Comparison of ENCODE assay signal across 22 mouse cellular contexts in genomic region chr5:135951660-135952059, GRCm38 (mm10). TPM values are rescaled to one million over a fixed set of nuclear protein-coding genes. Genes with fewer than 3 reads are reported as not detected.
A peak's percentile ranks its signal among the peaks of the same experiment; 100 is the strongest.
DNase-seq lines count a peak whose midpoint lies in the region; ATAC-seq and TF ChIP-seq lines count a peak whose summit lies in the region.
"Had no signal": no experiment of that assay in that cellular context is flagged by ENCODE, and none has a peak within 500 bp of the region (broad histone marks: within the 10 kb centered on the region; RNA-seq: fewer than 3 reads in every experiment).

No protein-coding gene starts in this region.

- H3K9me3 ChIP-seq in MEL (replicated peaks; ENCODE audit: insufficient read depth, low read length): no peaks in the 10 kb centered on the region
- H3K9me3 ChIP-seq in liver, embryonic 11.5 days (ENCODE audit: control insufficient read depth, low read length): no peaks in the 10 kb centered on the region
- H3K9me3 ChIP-seq: embryonic facial prominence, embryonic 13.5 days; hindbrain, embryonic 15.5 days; midbrain, embryonic 15.5 days; neural tube, embryonic 13.5 days had no signal

- H3K4me3 ChIP-seq in MEL (ENCODE audit: control insufficient read depth in 1 of 2, insufficient read depth in 1 of 2, low read depth in 2 of 2, low read length in 2 of 2): no peak overlapping the region
- H3K4me3 ChIP-seq in liver, embryonic 11.5 days (ENCODE audit: low read depth, low read length): no peak overlapping the region
- H3K4me3 ChIP-seq: embryonic facial prominence, embryonic 13.5 days; gastrocnemius, adult 2 months; hindbrain, embryonic 15.5 days; midbrain, embryonic 15.5 days; neural tube, embryonic 13.5 days had no signal

- no peak for TF ChIP-seq CTCF in MEL (IDR thresholded peaks at IDR 0.05 in 2 of 3, conservative IDR thresholded peaks at IDR 0.05 in 1 of 3; ENCODE audit: control insufficient read depth in 1 of 3, insufficient read depth in 1 of 3, low read depth in 2 of 3, low read length in 3 of 3, poor library complexity in 1 of 3, severe bottlenecking in 1 of 3)

- H3K36me3 ChIP-seq in MEL (ENCODE audit: control insufficient read depth in 1 of 2, insufficient read depth in 2 of 2, low read length in 2 of 2): peaks cover 0 to 16% of the 10 kb centered on the region in 2 experiments; a peak in 2 of 4 replicates
- no peaks in the 10 kb centered on the region for H3K36me3 ChIP-seq in liver, embryonic 11.5 days (ENCODE audit: control insufficient read depth, insufficient read depth, low read length)
- H3K36me3 ChIP-seq: embryonic facial prominence, embryonic 13.5 days; hindbrain, embryonic 15.5 days; midbrain, embryonic 15.5 days; neural tube, embryonic 13.5 days had no signal

- DNase-seq in heart, adult 11 months: peak; percentile 80
- DNase-seq in heart, postnatal 14 days: no peak
- DNase-seq in MEL (ENCODE audit: low read depth, low spot score): peak; percentile 59
- DNase-seq in liver, embryonic 11.5 days (ENCODE audit: low spot score): no peak
- DNase-seq in ovary, adult 18-20 months (ENCODE audit: low spot score): no peak
- DNase-seq in thymus, postnatal 0 days (ENCODE audit: low spot score): no peak
- DNase-seq in c-Kit-positive CD71-positive TER-119-positive erythroid progenitor cells, embryonic 14.5 days (ENCODE audit: low spot score): no peak
- DNase-seq: cerebellum, postnatal 36 days; gastrocnemius, adult 2 months; kidney, adult 11 months; kidney, postnatal 25 days; spleen, adult 18-20 months; thymus, postnatal 4 days had no signal

- peak; percentile 58 for ATAC-seq in liver, embryonic 11.5 days (replicated peaks; ENCODE audit: low FRiP score)
- 0 out of 2 replicates have a peak, but pooled peaks have one; percentile 33 for ATAC-seq in monocyte, adult 5-6 weeks (replicated peaks; ENCODE audit: insufficient number of reproducible peaks, low FRiP score, low TSS enrichment, poor library complexity, severe bottlenecking)
- ATAC-seq: forebrain, embryonic 14.5 days; midbrain, embryonic 15.5 days; Patski had no signal

- H3K27ac ChIP-seq in MEL (ENCODE audit: control insufficient read depth, low read depth, low read length): peak overlapping the region; percentile 60
- H3K27ac ChIP-seq in liver, embryonic 11.5 days (ENCODE audit: low read depth, low read length): peak overlapping the region; percentile 10; the same call in 1 of the 2 replicates
- H3K27ac ChIP-seq: embryonic facial prominence, embryonic 13.5 days; gastrocnemius, adult 2 months; hindbrain, embryonic 15.5 days; midbrain, embryonic 15.5 days; neural tube, embryonic 13.5 days had no signal

- H3K79me2 ChIP-seq in MEL (ENCODE audit: control insufficient read depth, insufficient read depth, low read length, poor library complexity): no peaks in the 10 kb centered on the region

- intact Hi-C loops in heart, postnatal 14 days (cut with DNase I): loop anchor here (10.0 kb wide), 1 partner anchor 257 kb away; no protein-coding TSS in a partner anchor

- TF ChIP-seq EP300 in MEL (IDR thresholded peaks at IDR 0.05; ENCODE audit: low read depth in 1 of 2, low read length in 2 of 2): no peak

- 88% methylated on average over 2 of the region's 2 CpGs for WGBS in liver, embryonic 11.5 days

- TF ChIP-seq POLR2A in MEL (IDR thresholded peaks at IDR 0.05; ENCODE audit: control insufficient read depth in 1 of 2, insufficient read depth in 1 of 2, low read depth in 1 of 2, low read length in 2 of 2, poor library complexity in 1 of 2): no peak

- no peak overlapping the region for H3K4me2 ChIP-seq in liver, embryonic 11.5 days
- H3K4me2 ChIP-seq: embryonic facial prominence, embryonic 13.5 days; hindbrain, embryonic 15.5 days; midbrain, embryonic 15.5 days; neural tube, embryonic 13.5 days had no signal

- no peak for TF ChIP-seq RAD21 in MEL (IDR thresholded peaks at IDR 0.05; ENCODE audit: low read depth, low read length)

- H3K27me3 ChIP-seq in MEL (ENCODE audit: control insufficient read depth in 1 of 2, insufficient read depth in 2 of 2, low read length in 2 of 2): no peaks in the 10 kb centered on the region
- H3K27me3 ChIP-seq in liver, embryonic 11.5 days (replicated peaks; ENCODE audit: control insufficient read depth, insufficient read depth, low read length): no peaks in the 10 kb centered on the region
- H3K27me3 ChIP-seq: embryonic facial prominence, embryonic 13.5 days; hindbrain, embryonic 15.5 days; midbrain, embryonic 15.5 days; neural tube, embryonic 13.5 days; Patski had no signal

- H3K9ac ChIP-seq in MEL (ENCODE audit: control insufficient read depth, low read depth, low read length, poor library complexity, severe bottlenecking): peak overlapping the region; percentile 4; the same call in 1 of the 2 replicates
- H3K9ac ChIP-seq in liver, embryonic 11.5 days (ENCODE audit: low read depth, low read length): no peak overlapping the region
- H3K9ac ChIP-seq: embryonic facial prominence, embryonic 13.5 days; hindbrain, embryonic 15.5 days; midbrain, embryonic 15.5 days; neural tube, embryonic 13.5 days had no signal

- H3K4me1 ChIP-seq in MEL (ENCODE audit: control insufficient read depth in 1 of 2, insufficient read depth in 2 of 2, low read length in 2 of 2): peaks cover 7 to 21% of the 10 kb centered on the region in 2 experiments
- peaks cover 12% of the 10 kb centered on the region for H3K4me1 ChIP-seq in liver, embryonic 11.5 days (replicated peaks; ENCODE audit: control insufficient read depth, insufficient read depth, low read length)
- H3K4me1 ChIP-seq: hindbrain, embryonic 15.5 days; midbrain, embryonic 15.5 days had no signal

TF ChIP-seq in MEL, 35 proteins besides CTCF, POLR2A, EP300 and RAD21 (continues in another document):
- no peak for TF ChIP-seq POLR2AphosphoS2 (IDR thresholded peaks at IDR 0.05; ENCODE audit: low read length)
- no peak for TF ChIP-seq MYB (IDR thresholded peaks at IDR 0.05; ENCODE audit: low read depth, low read length)
- no peak for TF ChIP-seq GABPA (IDR thresholded peaks at IDR 0.05; ENCODE audit: low read depth, low read length)
- TF ChIP-seq MAX (IDR thresholded peaks at IDR 0.05; ENCODE audit: low read length): peak; percentile 78
- no peak for TF ChIP-seq NRF1 (IDR thresholded peaks at IDR 0.05; ENCODE audit: insufficient read depth, low read depth, low read length, poor library complexity, severe bottlenecking)
- no peak for TF ChIP-seq MEF2A (IDR thresholded peaks at IDR 0.05; ENCODE audit: extremely low read depth, insufficient replicate concordance, low read depth, low read length, poor library complexity, severe bottlenecking)
- TF ChIP-seq TCF12 (IDR thresholded peaks at IDR 0.05; ENCODE audit: low read depth, low read length): no peak
- TF ChIP-seq E2F4 (IDR thresholded peaks at IDR 0.05; ENCODE audit: borderline replicate concordance, low read depth, low read length): no peak
- TF ChIP-seq MYC (IDR thresholded peaks at IDR 0.05; ENCODE audit: low read depth, low read length): peak; percentile 90
- no peak for TF ChIP-seq SMC3 (IDR thresholded peaks at IDR 0.05; ENCODE audit: low read depth, low read length)
- TF ChIP-seq HCFC1 (IDR thresholded peaks at IDR 0.05; ENCODE audit: low read depth, low read length): no peak
- TF ChIP-seq ETS1 (IDR thresholded peaks at IDR 0.05; ENCODE audit: low read depth, low read length): no peak
- peak; percentile 26; the same call in 1 of the 2 replicates for TF ChIP-seq MXI1 (IDR thresholded peaks at IDR 0.05; ENCODE audit: low read depth, low read length)
- TF ChIP-seq KAT2A (conservative IDR thresholded peaks at IDR 0.05; ENCODE audit: low read depth, low read length): no peak
- no peak for TF ChIP-seq CHD2 (IDR thresholded peaks at IDR 0.05; ENCODE audit: low read length)
- TF ChIP-seq GATA1 (IDR thresholded peaks at IDR 0.05; ENCODE audit: low read depth, low read length): no peak
- no peak for TF ChIP-seq USF1 (IDR thresholded peaks at IDR 0.05; ENCODE audit: low read depth, low read length)
- no peak for TF ChIP-seq MAFK (IDR thresholded peaks at IDR 0.05; ENCODE audit: borderline replicate concordance, low read depth, low read length)

RNA-seq across cellular contexts. Expression of gene Ywhag, which starts 17.2 kb away (rescaled TPM):
- total RNA-seq in heart, postnatal 14 days (2021): 100 to 1,000 TPM; 284 to 301 TPM
- 109 and 116 TPM in 2 replicates for total RNA-seq in MEL (2012; rRNA removed)
- polyA plus RNA-seq in MEL (2012; ENCODE audit: insufficient read depth in 1 of 2, insufficient read length in 2 of 2, low read depth in 1 of 2, low replicate concordance in 2 of 2, missing spikeins in 1 of 2): 100 to 1,000 TPM; 268 to 295 TPM
- polyA plus RNA-seq in liver, embryonic 11.5 days (2014; fragmentation: Nextera tagmentation; extraction: Ambion mirVana): 97.3 and 99.8 TPM in 2 replicates
- total RNA-seq in monocyte, adult 5-6 weeks (2017): 86.4 to 119 TPM (median 100 TPM) in 3 replicates
- polyA plus RNA-seq in thymus, postnatal 0 days (2015; fragmentation: Nextera tagmentation; extraction: Ambion mirVana): 69.4 and 69.8 TPM in 2 replicates

RNA-seq across cellular contexts. Expression of gene Ssc4d, which starts 22.7 kb away (rescaled TPM):
- 1 to 10 TPM in 1 of 2 experiments, under 1 TPM in 1; 0.41 to 1.3 TPM for total RNA-seq in heart, postnatal 14 days (2021)
- total RNA-seq in MEL (2012; rRNA removed): 0.95 and 1.1 TPM in 2 replicates
- 1 to 10 TPM in 1 of 2 experiments, not detected in 1; 2.1 TPM for polyA plus RNA-seq in MEL (2012; ENCODE audit: insufficient read depth in 1 of 2, insufficient read length in 2 of 2, low read depth in 1 of 2, low replicate concordance in 2 of 2, missing spikeins in 1 of 2)
- 3.0 and 3.1 TPM in 2 replicates for polyA plus RNA-seq in liver, embryonic 11.5 days (2014; fragmentation: Nextera tagmentation; extraction: Ambion mirVana)
- 1.5 to 1.9 TPM in 2 of 3 replicates, not detected in the other for total RNA-seq in monocyte, adult 5-6 weeks (2017)
- 1.6 and 2.7 TPM in 2 replicates for polyA plus RNA-seq in thymus, postnatal 0 days (2015; fragmentation: Nextera tagmentation; extraction: Ambion mirVana)

RNA-seq across cellular contexts. Expression of gene Zp3, which starts 28.2 kb away (rescaled TPM):
- not detected for total RNA-seq in heart, postnatal 14 days (2021)
- total RNA-seq in MEL (2012; rRNA removed): not detected in 2 replicates
- polyA plus RNA-seq in MEL (2012; ENCODE audit: insufficient read depth in 1 of 2, insufficient read length in 2 of 2, low read depth in 1 of 2, low replicate concordance in 2 of 2, missing spikeins in 1 of 2): not detected
- not detected in 2 replicates for polyA plus RNA-seq in liver, embryonic 11.5 days (2014; fragmentation: Nextera tagmentation; extraction: Ambion mirVana)
- total RNA-seq in monocyte, adult 5-6 weeks (2017): not detected in 3 replicates
- polyA plus RNA-seq in thymus, postnatal 0 days (2015; fragmentation: Nextera tagmentation; extraction: Ambion mirVana): 0.53 and 0.64 TPM in 2 replicates
- total RNA-seq: gastrocnemius, adult 2 months; layer of hippocampus, postnatal 25 days had no signal
- polyA plus RNA-seq: embryonic facial prominence, embryonic 13.5 days; limb, embryonic 11.5 days had no signal

RNA-seq across cellular contexts. Expression of gene Dtx2, which starts 42.9 kb away (rescaled TPM):
- total RNA-seq in heart, postnatal 14 days (2021): 1 to 10 TPM; 8.5 to 8.9 TPM
- 11.4 and 11.9 TPM in 2 replicates for total RNA-seq in MEL (2012; rRNA removed)
- 10 to 100 TPM in 1 of 2 experiments, not detected in 1; 17.2 TPM for polyA plus RNA-seq in MEL (2012; ENCODE audit: insufficient read depth in 1 of 2, insufficient read length in 2 of 2, low read depth in 1 of 2, low replicate concordance in 2 of 2, missing spikeins in 1 of 2)
- 20.0 and 20.3 TPM in 2 replicates for polyA plus RNA-seq in liver, embryonic 11.5 days (2014; fragmentation: Nextera tagmentation; extraction: Ambion mirVana)
- 5.4 to 11.2 TPM (median 6.8 TPM) in 3 replicates for total RNA-seq in monocyte, adult 5-6 weeks (2017)
- polyA plus RNA-seq in thymus, postnatal 0 days (2015; fragmentation: Nextera tagmentation; extraction: Ambion mirVana): 43.9 and 46.0 TPM in 2 replicates

Comparison
In these comparisons a context has a peak if more than half of its experiments do, and no peak if none do; other contexts are left out.
1. DNase-seq: peak in heart, adult 11 months (single experiment) and MEL (single experiment); none in heart, postnatal 14 days (0 of 2), liver, embryonic 11.5 days (single experiment), ovary, adult 18-20 months (single experiment), thymus, postnatal 0 days (single experiment) and c-Kit-positive CD71-positive TER-119-positive erythroid progenitor cells, embryonic 14.5 days (single experiment).